Mouse (Mus musculus): ENCODE data around the gene Cenpm.

Cenpm gene

GRCm38 (mm10) chr15:82192617-82193016 lies 51.9 kb downstream of the Cenpm start:
- no peak for DNase-seq (ENCODE audit: low read depth, low spot score)

GRCm38 (mm10) chr15:82188481-82189240 lies 55.9 kb downstream of the Cenpm start:
- no peak for DNase-seq (ENCODE audit: low read depth, low spot score)

- DNase-seq (ENCODE audit: low read depth, low spot score): no peak
Measured at GRCm38 (mm10) chr15:82187924-82188323, 56.6 kb downstream of the Cenpm start.

GRCm38 (mm10) chr15:82187401-82187800 lies 57.1 kb downstream of the Cenpm start:
- DNase-seq (ENCODE audit: low read depth, low spot score): no peak

- DNase-seq (ENCODE audit: low read depth, low spot score): no peak
Measured at GRCm38 (mm10) chr15:82186931-82187330, 57.6 kb downstream of the Cenpm start.

GRCm38 (mm10) chr15:82186131-82186530 lies 58.4 kb downstream of the Cenpm start:
- no peak for DNase-seq (ENCODE audit: low read depth, low spot score)

GRCm38 (mm10) chr15:82185062-82185783 lies 59.3 kb downstream of the Cenpm start:
- no peak for DNase-seq (ENCODE audit: low read depth, low spot score)

GRCm38 (mm10) chr15:82184656-82185055 lies 59.9 kb downstream of the Cenpm start:
- DNase-seq (ENCODE audit: low read depth, low spot score): no peak

- DNase-seq (ENCODE audit: low read depth, low spot score): no peak
Measured at GRCm38 (mm10) chr15:82184183-82184582, 60.4 kb downstream of the Cenpm start.

All from retina, adult 2 months (tissue).